In genomic region chr4:149125341-149126114, GRCm38 (mm10) we compare ENCODE assay signal across 18 mouse cellular contexts. TPM values are rescaled to one million over a fixed set of nuclear protein-coding genes. Genes with fewer than 3 reads are reported as not detected.
"Had no signal": no experiment of that assay in that cellular context is flagged by ENCODE, and none has a peak within 500 bp of the region (broad histone marks: within the 10 kb centered on the region; RNA-seq: fewer than 3 reads in every experiment).

No protein-coding gene starts in this region.

- ATAC-seq: liver, postnatal 0 days had no signal

- H3K27ac ChIP-seq: limb, embryonic 12.5 days; liver, embryonic 13.5 days; lung, embryonic 15.5 days; macrophage; midbrain, embryonic 12.5 days had no signal

- H3K4me2 ChIP-seq: limb, embryonic 12.5 days; liver, embryonic 13.5 days; lung, embryonic 15.5 days; midbrain, embryonic 12.5 days had no signal

- H3K4me3 ChIP-seq: limb, embryonic 12.5 days; liver, embryonic 13.5 days; lung, embryonic 15.5 days; megakaryocyte, embryonic 14.5 days; midbrain, embryonic 12.5 days had no signal

- H3K4me1 ChIP-seq: limb, embryonic 12.5 days had no signal

- DNase-seq: kidney, adult 8-10 months; kidney, postnatal 36 days; layer of hippocampus, adult 9-11 months; liver; liver, embryonic 13.5 days; liver, postnatal 0 days; lung, postnatal 14 days; right cerebral cortex, adult 18-20 months; right cerebral cortex, postnatal 25 days; thymus, adult 2 months; thymus, postnatal 36 days had no signal

- H3K9ac ChIP-seq: limb, embryonic 12.5 days; liver, embryonic 13.5 days; liver, postnatal 0 days; lung, embryonic 15.5 days; midbrain, embryonic 12.5 days had no signal

- H3K27me3 ChIP-seq: limb, embryonic 12.5 days; liver, embryonic 13.5 days; lung, embryonic 15.5 days; megakaryocyte, embryonic 14.5 days; midbrain, embryonic 12.5 days had no signal

- H3K9me3 ChIP-seq: limb, embryonic 12.5 days; liver, embryonic 13.5 days; lung, embryonic 15.5 days; megakaryocyte, embryonic 14.5 days; midbrain, embryonic 12.5 days had no signal

RNA-seq across cellular contexts. Expression of gene Cort, which starts 1.0 kb away (rescaled TPM):
- polyA plus RNA-seq: liver, embryonic 13.5 days; liver, postnatal 0 days; macrophage; small intestine, adult 2 months; testis, adult 2 months had no signal
